Mouse (Mus musculus) lung, postnatal 25 days (tissue): Measurements from ENCODE around the gene Sf3a3.

Source experiments
- DNase-seq: peaks from one replicate; pipeline ENCODE4 v3.0.0; 2022; ENCODE audit warnings: low spot score

Gene Sf3a3

GRCm38 (mm10) chr4:124714545-124715481, at the start of gene Sf3a3:
TSS of gene Sf3a3 (plus strand) at chr4:124714776.
- peak; percentile 96 for DNase-seq

GRCm38 (mm10) chr4:124667476-124668033, 47.0 kb upstream of the Sf3a3 start:
- no peak for DNase-seq

GRCm38 (mm10) chr4:124668078-124668477, 46.5 kb upstream of the Sf3a3 start:
- DNase-seq, result no peak

GRCm38 (mm10) chr4:124670232-124670631, 44.3 kb upstream of the Sf3a3 start:
- no peak for DNase-seq

GRCm38 (mm10) chr4:124671583-124671982, 43.0 kb upstream of the Sf3a3 start:
- no peak for DNase-seq

GRCm38 (mm10) chr4:124672347-124673320, 41.9 kb upstream of the Sf3a3 start:
- no peak for DNase-seq

- no peak for DNase-seq
Measured at GRCm38 (mm10) chr4:124674334-124675032, 40.1 kb upstream of the Sf3a3 start.

- peak; percentile 28 for DNase-seq
Measured at GRCm38 (mm10) chr4:124675037-124675436, 39.5 kb upstream of the Sf3a3 start.

- DNase-seq, result no peak
Measured at GRCm38 (mm10) chr4:124675958-124676357, 38.6 kb upstream of the Sf3a3 start.

- no peak for DNase-seq
Measured at GRCm38 (mm10) chr4:124682270-124682669, 32.3 kb upstream of the Sf3a3 start.

GRCm38 (mm10) chr4:124683474-124683873, 31.1 kb upstream of the Sf3a3 start:
- no peak for DNase-seq

GRCm38 (mm10) chr4:124685004-124685403, 29.6 kb upstream of the Sf3a3 start:
- no peak for DNase-seq

GRCm38 (mm10) chr4:124685453-124685852, 29.1 kb upstream of the Sf3a3 start:
- DNase-seq, result no peak

- DNase-seq, result peak; percentile 23
Measured at GRCm38 (mm10) chr4:124685897-124686402, 28.6 kb upstream of the Sf3a3 start.

- DNase-seq, result no peak
Measured at GRCm38 (mm10) chr4:124691455-124691854, 23.1 kb upstream of the Sf3a3 start.

GRCm38 (mm10) chr4:124692416-124692861, 22.1 kb upstream of the Sf3a3 start:
- peak; percentile 61 for DNase-seq

- DNase-seq, result peak; percentile 94
Measured at GRCm38 (mm10) chr4:124693135-124693894, 21.3 kb upstream of the Sf3a3 start, which contains the start of gene Utp11. TSS of gene Utp11 (minus strand) at chr4:124693600.

GRCm38 (mm10) chr4:124694572-124694971, 20.0 kb upstream of the Sf3a3 start:
- DNase-seq, result no peak

GRCm38 (mm10) chr4:124695786-124696516, 18.6 kb upstream of the Sf3a3 start:
- no peak for DNase-seq

GRCm38 (mm10) chr4:124699791-124700190, 14.8 kb upstream of the Sf3a3 start:
- no peak for DNase-seq
